Mouse (Mus musculus) kidney, postnatal 10 days (tissue): ENCODE measurements at regions not wholly inside any gene's neighbourhood (a gene's known extent, or its start where the extent isn't known, plus 50 kb on each side); places are given as distances from the start of the nearest gene placed in this dataset.

ENCODE experiments used
- DNase-seq: peaks from one replicate; pipeline ENCODE4 v3.0.0; 2021; ENCODE audit warnings: mixed read lengths

GRCm38 (mm10) chr1:184279263-184279662 is 245.2 kb upstream of the 1700056E22Rik start:
- DNase-seq, result peak; percentile 26

GRCm38 (mm10) chr1:184277001-184277400 is 242.9 kb upstream of the 1700056E22Rik start:
- DNase-seq, result no peak

- no peak for DNase-seq
These were observed 241.8 kb upstream of the 1700056E22Rik start for GRCm38 (mm10) chr1:184275877-184276276.

GRCm38 (mm10) chr1:184275396-184275795 is 241.3 kb upstream of the 1700056E22Rik start:
- no peak for DNase-seq

GRCm38 (mm10) chr1:184274704-184275103 is 240.6 kb upstream of the 1700056E22Rik start:
- DNase-seq, result no peak

- no peak for DNase-seq
These were observed 239.6 kb upstream of the 1700056E22Rik start for GRCm38 (mm10) chr1:184273722-184274121.

- DNase-seq, result no peak
These were observed 237.2 kb upstream of the 1700056E22Rik start for GRCm38 (mm10) chr1:184271254-184271653.

- peak; percentile 82 for DNase-seq
These were observed 231.9 kb upstream of the 1700056E22Rik start for GRCm38 (mm10) chr1:184266051-184266450.

- DNase-seq, result no peak
These were observed 228.9 kb upstream of the 1700056E22Rik start for GRCm38 (mm10) chr1:184262975-184263374.

GRCm38 (mm10) chr1:184261385-184261727 is 227.3 kb upstream of the 1700056E22Rik start:
- no peak for DNase-seq

GRCm38 (mm10) chr1:184260722-184261384 is 226.8 kb upstream of the 1700056E22Rik start:
- no peak for DNase-seq

- DNase-seq, result no peak
These were observed 225.8 kb upstream of the 1700056E22Rik start for GRCm38 (mm10) chr1:184259853-184260252.

GRCm38 (mm10) chr1:184257356-184257755 is 223.3 kb upstream of the 1700056E22Rik start:
- DNase-seq, result no peak

GRCm38 (mm10) chr1:184254951-184255350 is 220.8 kb upstream of the 1700056E22Rik start:
- DNase-seq, result no peak

GRCm38 (mm10) chr1:184244730-184245488 is 210.8 kb upstream of the 1700056E22Rik start:
- DNase-seq, result peak; percentile 38

GRCm38 (mm10) chr1:184244296-184244695 is 210.2 kb upstream of the 1700056E22Rik start:
- DNase-seq, result peak; percentile 15

GRCm38 (mm10) chr1:184241846-184242245 is 207.7 kb upstream of the 1700056E22Rik start:
- DNase-seq, result no peak

GRCm38 (mm10) chr1:184235131-184235983 is 201.3 kb upstream of the 1700056E22Rik start:
- peak; percentile 83 for DNase-seq

GRCm38 (mm10) chr1:184234320-184234988 is 200.4 kb upstream of the 1700056E22Rik start:
- no peak for DNase-seq

- no peak for DNase-seq
These were observed 199.7 kb upstream of the 1700056E22Rik start for GRCm38 (mm10) chr1:184233741-184234255.

- DNase-seq, result no peak
These were observed 188.2 kb upstream of the 1700056E22Rik start for GRCm38 (mm10) chr1:184222326-184222725.

- DNase-seq, result no peak
These were observed 187.7 kb upstream of the 1700056E22Rik start for GRCm38 (mm10) chr1:184221792-184222191.

- DNase-seq, result no peak
These were observed 163.2 kb upstream of the 1700056E22Rik start for GRCm38 (mm10) chr1:184197272-184197671.
